Mouse (Mus musculus): ENCODE measurements at regions not wholly inside any gene's neighbourhood (a gene's known extent, or its start where the extent isn't known, plus 50 kb on each side); places are given as distances from the start of the nearest gene placed in this dataset.

DNA sequence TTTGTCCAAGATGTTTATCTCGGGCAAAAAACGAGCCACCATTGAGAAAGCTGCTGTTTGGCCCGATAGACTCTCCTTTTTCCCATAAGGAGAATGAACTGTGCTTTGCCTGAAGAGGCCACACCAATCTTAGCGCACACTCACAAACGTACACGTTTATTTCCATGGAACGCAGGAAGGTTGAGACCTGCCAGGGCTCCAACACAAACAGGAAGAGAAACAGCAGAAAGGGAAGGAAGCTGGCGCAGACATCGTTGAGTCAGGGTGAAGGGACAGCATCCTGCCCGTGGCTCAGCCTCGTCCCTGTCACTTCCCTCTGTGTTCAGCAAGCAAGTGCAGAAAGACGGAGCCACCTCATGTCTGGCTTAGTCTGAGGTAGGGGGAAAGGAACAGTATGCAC, 56.8 kb upstream of the Ivns1abp start:
- no peak for TF ChIP-seq CTCF (IDR thresholded peaks at IDR 0.05; ENCODE audit: borderline replicate concordance, control insufficient read depth, extremely low read depth, insufficient read depth, low read length, poor library complexity)
- no peak for TF ChIP-seq POLR2A (IDR thresholded peaks at IDR 0.05; ENCODE audit: control insufficient read depth, extremely low read depth, insufficient read depth, low read length, poor library complexity)

Data from thymus, adult 2 months (tissue).